Mouse (Mus musculus): ENCODE data around the gene Lypd1.

The Lypd1 gene

DNA sequence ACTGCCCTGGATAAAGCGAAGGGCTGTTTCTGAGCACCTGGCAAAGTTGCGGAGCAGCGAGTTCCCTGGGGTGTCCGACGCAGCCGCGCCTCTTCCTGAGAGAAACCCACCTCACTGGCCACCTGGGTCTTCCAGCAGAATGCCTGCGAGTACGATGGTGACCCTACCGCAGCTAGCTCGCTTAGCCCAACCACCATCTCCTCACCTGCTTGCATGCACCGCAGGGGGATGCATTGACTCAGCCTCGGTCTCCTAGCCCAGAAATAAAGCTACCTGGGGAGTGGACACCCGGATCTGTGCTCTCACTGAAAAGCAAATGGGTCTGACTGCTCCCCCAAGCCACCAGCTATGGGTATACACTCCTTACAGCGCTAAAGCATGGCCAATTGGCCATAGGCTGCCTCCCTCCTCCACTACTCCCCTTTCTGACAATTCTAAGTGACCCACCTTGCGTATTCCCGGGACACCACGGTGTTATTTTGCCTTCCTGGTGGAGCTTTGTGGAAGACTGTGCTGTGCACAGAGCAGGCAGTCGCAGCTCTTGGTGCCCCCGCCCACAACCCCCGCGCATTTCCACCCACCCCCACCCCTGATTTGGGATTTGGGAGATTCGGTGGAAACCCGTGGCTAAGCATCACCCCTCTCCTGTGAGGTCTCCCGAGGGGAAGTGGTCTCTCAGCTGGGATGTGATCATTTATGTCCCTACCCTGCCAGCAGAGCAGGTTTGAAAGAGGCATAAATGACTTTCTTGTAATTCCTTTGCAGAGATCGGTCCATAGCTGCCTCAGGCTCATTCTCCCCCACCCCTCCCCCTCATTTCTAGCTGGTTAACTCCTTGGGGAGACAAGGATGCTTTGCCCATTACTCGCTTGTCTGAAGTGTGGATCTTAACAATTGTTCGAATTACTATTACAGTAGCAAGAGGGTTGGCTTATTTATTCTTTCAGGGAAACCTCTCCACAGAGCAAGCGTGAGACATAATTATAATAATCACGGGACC lies at the start of gene Lypd1:
TSS of gene Lypd1 (minus strand) at position 501 of the 1,000 bp plus-strand sequence.
- DNase-seq (ENCODE audit: inconsistent ontology term) = no peak

- DNase-seq (ENCODE audit: inconsistent ontology term) = peak; percentile 78
Measured at GRCm38 (mm10) chr1:125951026-125951425, 38.1 kb upstream of the Lypd1 start.

GRCm38 (mm10) chr1:125949076-125949475 lies 36.2 kb upstream of the Lypd1 start:
- DNase-seq (ENCODE audit: inconsistent ontology term) = no peak

DNA sequence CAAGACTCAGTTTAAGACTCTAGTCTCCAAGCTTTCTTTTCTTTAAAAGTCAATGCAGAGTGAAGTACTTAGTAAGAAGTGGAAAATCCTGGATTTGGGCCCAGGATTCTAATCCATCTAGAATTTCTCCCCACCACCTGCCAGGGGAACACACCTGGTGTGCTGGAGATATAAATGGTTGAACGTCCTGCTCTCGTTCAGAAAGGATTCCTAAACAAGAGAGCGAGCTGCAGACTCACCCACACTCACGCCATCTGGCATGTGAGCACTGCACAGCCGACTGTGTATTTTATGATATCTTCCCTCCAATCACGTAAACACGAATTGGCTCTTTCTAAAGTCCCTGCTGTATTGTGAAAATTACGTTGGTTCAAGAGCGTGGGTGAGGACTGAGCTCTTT lies 32.2 kb upstream of the Lypd1 start:
- DNase-seq (ENCODE audit: inconsistent ontology term) = no peak

- no peak for DNase-seq (ENCODE audit: inconsistent ontology term)
Measured at GRCm38 (mm10) chr1:125943305-125943704, 30.4 kb upstream of the Lypd1 start.

DNA sequence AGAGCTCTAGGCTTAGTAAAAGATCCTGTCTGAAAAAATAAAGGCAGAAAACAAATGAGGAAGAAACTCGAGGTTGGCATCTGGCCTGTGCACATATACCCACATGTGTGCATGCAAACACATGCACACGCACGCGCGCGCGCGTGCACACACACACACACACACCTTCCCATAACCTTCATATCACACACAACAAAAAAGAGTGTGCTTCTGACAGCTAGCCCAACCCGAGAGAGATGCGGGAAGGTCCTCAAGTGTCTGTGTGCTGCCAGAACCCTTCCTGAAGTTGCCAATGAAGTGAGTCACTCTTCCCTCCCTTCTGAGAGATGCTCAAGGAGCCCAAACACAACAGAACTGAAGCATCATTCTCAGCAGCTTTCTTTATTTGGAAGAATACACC lies 12.6 kb upstream of the Lypd1 start:
- DNase-seq (ENCODE audit: inconsistent ontology term) = no peak

GRCm38 (mm10) chr1:125923062-125923461 lies 10.2 kb upstream of the Lypd1 start:
- DNase-seq (ENCODE audit: inconsistent ontology term) = no peak

GRCm38 (mm10) chr1:125920696-125921095 lies 7.8 kb upstream of the Lypd1 start:
- DNase-seq (ENCODE audit: inconsistent ontology term) = no peak

- DNase-seq (ENCODE audit: inconsistent ontology term) = peak; percentile 66
Measured at GRCm38 (mm10) chr1:125911901-125912445, 928 bp downstream of the Lypd1 start.

DNA sequence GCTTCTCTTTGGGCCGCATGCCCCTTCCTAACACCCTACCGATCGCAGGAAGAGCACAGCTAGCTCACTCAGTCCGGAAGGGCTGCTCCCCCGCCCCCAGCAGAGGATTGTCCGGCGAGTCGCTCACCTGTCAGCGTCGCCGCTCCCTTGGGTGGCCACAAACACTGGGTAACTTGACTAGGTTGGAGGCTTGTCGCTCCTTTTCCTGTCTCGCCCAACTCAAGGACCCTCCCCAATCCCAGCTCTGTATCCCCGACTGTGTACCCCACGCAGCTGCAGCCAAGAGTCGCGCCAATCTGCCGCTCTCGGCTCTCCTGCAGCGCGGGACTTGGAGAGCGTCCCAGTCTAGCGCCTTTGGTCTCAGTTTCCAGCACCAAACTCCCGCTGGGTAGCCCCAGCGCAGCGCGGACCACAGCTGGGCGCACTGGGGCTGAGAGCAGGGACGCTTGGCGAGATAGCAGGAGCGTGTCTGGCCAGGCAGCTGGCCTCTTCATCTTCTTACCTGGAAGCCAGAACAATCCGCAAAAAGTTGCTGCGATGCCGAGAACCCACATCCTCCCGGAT lies 1.5 kb downstream of the Lypd1 start:
- DNase-seq (ENCODE audit: inconsistent ontology term) = peak; percentile 36

DNA sequence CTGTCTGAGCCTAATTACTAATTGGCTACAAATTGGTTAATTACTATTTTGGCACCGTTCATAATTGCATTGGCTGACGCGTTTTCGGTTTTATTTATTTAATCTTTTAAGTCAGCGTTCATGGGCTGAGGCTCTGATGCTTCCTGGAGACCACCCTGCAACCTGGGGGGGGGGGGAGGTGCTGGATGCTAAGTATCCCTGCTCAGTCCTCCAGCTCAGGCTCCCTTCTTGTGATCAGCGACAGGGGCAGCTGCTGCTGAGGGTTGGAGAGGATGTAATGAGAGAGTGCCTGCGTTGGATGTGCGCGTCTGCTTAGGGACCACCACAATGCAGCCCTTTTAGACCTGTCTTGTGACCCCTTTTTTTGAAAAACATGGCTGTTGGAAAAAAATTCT lies 2.0 kb downstream of the Lypd1 start:
- peak; percentile 11 for DNase-seq (ENCODE audit: inconsistent ontology term)

DNA sequence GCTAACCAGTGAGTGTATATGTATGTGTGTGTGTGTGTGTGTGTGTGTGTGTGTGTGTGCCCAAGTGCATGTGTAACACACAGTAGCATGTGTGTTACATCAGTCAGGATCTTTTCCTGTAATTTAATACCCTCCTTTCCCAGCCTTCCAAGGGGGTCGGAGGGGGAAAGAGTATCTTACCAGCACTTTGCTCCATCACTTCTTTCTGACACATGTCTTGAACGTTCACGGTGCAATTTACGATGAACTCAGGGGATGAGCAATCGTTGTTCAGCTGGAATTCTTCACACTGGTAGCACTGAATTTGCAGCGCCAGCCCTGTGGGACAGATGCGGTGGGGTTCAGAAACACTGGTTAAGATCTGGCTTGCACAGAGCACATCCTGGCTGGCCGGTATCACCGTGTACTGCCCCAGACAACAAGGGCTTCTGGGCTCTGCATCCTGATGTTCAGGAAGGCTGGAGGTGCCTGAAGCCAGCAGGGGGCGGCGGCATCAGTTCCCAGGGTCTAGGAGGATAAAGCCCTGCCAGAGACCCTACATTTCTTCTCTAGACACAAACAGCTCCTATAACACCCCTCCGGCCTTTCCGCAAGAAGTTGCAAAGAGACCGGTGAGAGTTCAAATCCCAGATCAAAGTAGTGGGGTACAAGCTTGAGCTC lies 2.6 kb downstream of the Lypd1 start:
- DNase-seq (ENCODE audit: inconsistent ontology term) = peak; percentile 34

- DNase-seq (ENCODE audit: inconsistent ontology term) = no peak
Measured at GRCm38 (mm10) chr1:125893158-125893557, 19.7 kb downstream of the Lypd1 start.

DNA sequence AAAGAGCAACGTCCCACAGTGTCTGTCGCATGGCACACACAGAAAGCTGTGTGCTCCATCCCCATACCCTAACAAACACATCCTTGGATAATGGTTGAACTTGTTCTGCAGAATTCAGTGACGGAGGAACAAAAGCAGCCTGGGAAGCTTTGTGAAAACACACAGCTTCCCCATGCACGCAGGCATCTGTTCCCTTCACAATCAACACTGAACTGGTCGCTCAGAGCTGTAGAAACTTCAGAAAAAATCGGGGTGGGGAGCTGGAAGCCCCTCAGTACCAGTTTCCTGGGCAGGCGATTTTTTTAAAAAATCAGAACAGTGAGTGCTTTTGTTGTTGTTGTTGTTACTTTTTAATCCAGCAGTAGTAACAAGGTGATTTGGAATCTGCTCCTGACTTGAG lies 42.8 kb downstream of the Lypd1 start:
- no peak for DNase-seq (ENCODE audit: inconsistent ontology term)

- no peak for DNase-seq (ENCODE audit: inconsistent ontology term)
Measured at GRCm38 (mm10) chr1:125858631-125859030, 54.3 kb downstream of the Lypd1 start.

GRCm38 (mm10) chr1:125854646-125855045 lies 58.3 kb downstream of the Lypd1 start:
- DNase-seq (ENCODE audit: inconsistent ontology term) = peak; percentile 75

- peak; percentile 24 for DNase-seq (ENCODE audit: inconsistent ontology term)
Measured at GRCm38 (mm10) chr1:125839746-125840392, 73.0 kb downstream of the Lypd1 start.

DNA sequence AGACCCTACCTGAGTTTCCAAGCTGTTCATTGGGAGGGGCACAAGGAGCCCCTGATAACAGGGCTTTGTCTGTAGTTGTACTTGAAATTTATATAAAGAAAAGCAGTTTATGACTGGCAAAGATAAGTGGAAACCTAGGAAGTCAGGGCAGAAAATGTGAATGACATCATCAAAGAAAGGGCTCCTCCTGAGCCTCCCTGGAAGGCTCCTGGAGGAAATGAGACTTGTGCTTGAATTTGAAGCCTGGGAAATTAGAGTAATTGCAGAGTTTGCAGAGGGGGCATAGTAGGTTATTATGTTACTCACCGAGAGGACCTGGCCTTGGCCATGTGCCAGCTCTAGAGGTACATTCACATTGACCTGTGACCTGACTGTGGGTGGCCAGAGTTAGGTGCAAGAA lies 75.4 kb downstream of the Lypd1 start:
- DNase-seq (ENCODE audit: inconsistent ontology term) = no peak

GRCm38 (mm10) chr1:125823611-125824010 lies 89.3 kb downstream of the Lypd1 start:
- no peak for DNase-seq (ENCODE audit: inconsistent ontology term)

DNA sequence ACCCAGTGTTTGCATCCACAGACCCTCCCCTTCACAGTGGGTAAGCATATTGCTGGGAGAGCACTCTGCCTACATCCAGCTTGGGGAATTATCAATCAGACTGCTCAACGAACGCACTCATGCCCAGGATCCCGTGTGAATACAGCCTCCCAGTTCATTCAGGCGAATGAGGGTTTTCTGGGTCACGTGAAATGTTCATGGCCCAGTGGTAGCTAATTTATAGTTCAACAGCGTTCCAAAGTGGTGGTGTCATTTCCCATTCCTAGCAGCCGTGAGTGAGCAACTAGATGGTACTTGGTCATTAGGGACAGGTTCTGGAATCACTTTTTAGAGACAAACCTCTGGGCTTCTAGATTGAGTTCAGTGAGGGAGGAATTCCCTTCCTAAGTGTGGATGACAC lies 91.8 kb downstream of the Lypd1 start:
- peak; percentile 58 for DNase-seq (ENCODE audit: inconsistent ontology term)
